Comparison of ENCODE assay signal across 28 mouse cellular contexts in the genomic region with DNA sequence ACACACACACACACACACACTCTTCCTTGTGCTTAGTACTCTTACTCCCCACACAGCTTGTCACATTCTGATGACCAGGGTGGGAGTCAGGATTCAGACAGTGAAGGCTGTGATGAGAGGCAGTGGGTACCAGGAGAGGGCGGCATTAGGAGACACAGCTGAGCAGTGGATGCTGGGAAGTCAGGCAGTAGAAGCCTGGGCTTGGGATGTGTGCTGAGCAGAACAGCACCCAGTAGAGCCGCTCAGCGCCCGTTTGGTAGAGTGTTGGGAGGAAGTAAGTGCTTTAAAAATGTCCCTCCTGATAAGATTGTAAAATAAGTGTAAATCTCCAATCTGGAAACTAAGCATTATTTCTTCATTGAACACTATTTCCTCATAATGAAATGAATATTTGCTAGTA. TPM values are rescaled to one million over a fixed set of nuclear protein-coding genes. Genes with fewer than 3 reads are reported as not detected.
DNase-seq lines count a peak whose midpoint lies in the region; ATAC-seq and TF ChIP-seq lines count a peak whose summit lies in the region.
"Had no signal": no experiment of that assay in that cellular context is flagged by ENCODE, and none has a peak within 500 bp of the region (broad histone marks: within the 10 kb centered on the region; RNA-seq: fewer than 3 reads in every experiment).

No protein-coding gene starts in this region.

- H3K4me2 ChIP-seq in midbrain, embryonic 16.5 days (ENCODE audit: low read length): no peak overlapping the region
- H3K4me2 ChIP-seq: embryonic facial prominence, embryonic 13.5 days; heart, embryonic 12.5 days; heart, embryonic 15.5 days; hindbrain, embryonic 12.5 days; hindbrain, embryonic 15.5 days; intestine, embryonic 15.5 days had no signal

- TF ChIP-seq EP300 in ES-Bruce4 (IDR thresholded peaks at IDR 0.05; ENCODE audit: insufficient read depth, low read depth, low read length): no peak

- TF ChIP-seq CTCF in ES-Bruce4 (IDR thresholded peaks at IDR 0.05; ENCODE audit: low read depth, low read length): peak; percentile 9

- H3K4me3 ChIP-seq in midbrain, embryonic 10.5 days: no peak overlapping the region
- no peak overlapping the region for H3K4me3 ChIP-seq in midbrain, embryonic 16.5 days (ENCODE audit: low read depth, low read length)
- no peak overlapping the region for H3K4me3 ChIP-seq in ES-Bruce4 (ENCODE audit: low read depth, low read length)
- H3K4me3 ChIP-seq: embryonic facial prominence, embryonic 10.5 days; embryonic facial prominence, embryonic 13.5 days; erythroblast, embryonic 14.5 days; heart, embryonic 12.5 days; heart, embryonic 15.5 days; hindbrain, embryonic 12.5 days; hindbrain, embryonic 15.5 days; intestine, embryonic 15.5 days had no signal

- peak; percentile 81 for DNase-seq in heart, adult 11 months
- DNase-seq in heart, postnatal 25 days (ENCODE audit: low spot score): no peak
- DNase-seq in midbrain, embryonic 10.5 days (ENCODE audit: low spot score): peak; percentile 9
- no peak for DNase-seq in gastrocnemius, postnatal 10 days
- DNase-seq: adrenal gland, adult 8-10 months; adrenal gland, postnatal 25 days; cerebellum, adult 11-12 months; cerebellum, adult 8-10 months; cerebellum, postnatal 10 days; cerebellum, postnatal 36 days; embryo, embryonic 11 days; gastrocnemius, postnatal 14 days; heart, adult 18-20 months; heart, postnatal 10 days; heart, postnatal 4 days had no signal

- no peak for TF ChIP-seq POLR2A in ES-Bruce4 (IDR thresholded peaks at IDR 0.05; ENCODE audit: insufficient read depth, low read length)

- no peaks in the 10 kb centered on the region for H3K27me3 ChIP-seq in midbrain, embryonic 10.5 days (ENCODE audit: low read depth, poor library complexity, severe bottlenecking)
- no peaks in the 10 kb centered on the region for H3K27me3 ChIP-seq in midbrain, embryonic 16.5 days (ENCODE audit: control insufficient read depth, insufficient read depth, low read depth, low read length)
- 0 out of 2 replicates have a peak, but pooled peaks cover 1% of the 10 kb centered on the region for H3K27me3 ChIP-seq in ES-Bruce4 (ENCODE audit: control insufficient read depth, insufficient read depth, low read length, poor library complexity, severe bottlenecking)
- H3K27me3 ChIP-seq: embryonic facial prominence, embryonic 13.5 days; heart, embryonic 12.5 days; heart, embryonic 15.5 days; hindbrain, embryonic 12.5 days; hindbrain, embryonic 15.5 days; intestine, embryonic 15.5 days had no signal

- H3K27ac ChIP-seq in midbrain, embryonic 10.5 days (replicated peaks): no peak overlapping the region
- H3K27ac ChIP-seq in midbrain, embryonic 16.5 days (ENCODE audit: low read length): no peak overlapping the region
- no peak overlapping the region for H3K27ac ChIP-seq in ES-Bruce4 (ENCODE audit: insufficient read depth, low read length)
- H3K27ac ChIP-seq: embryonic facial prominence, embryonic 10.5 days; embryonic facial prominence, embryonic 13.5 days; heart, embryonic 15.5 days; hindbrain, embryonic 12.5 days; hindbrain, embryonic 15.5 days; intestine, embryonic 15.5 days had no signal

- H3K9me3 ChIP-seq in midbrain, embryonic 10.5 days (replicated peaks): no peaks in the 10 kb centered on the region
- no peaks in the 10 kb centered on the region for H3K9me3 ChIP-seq in midbrain, embryonic 16.5 days (replicated peaks; ENCODE audit: control insufficient read depth, low read length, poor library complexity, severe bottlenecking)
- no peaks in the 10 kb centered on the region for H3K9me3 ChIP-seq in ES-Bruce4 (replicated peaks; ENCODE audit: control insufficient read depth, insufficient read depth, low read length, poor library complexity, severe bottlenecking)
- H3K9me3 ChIP-seq: embryonic facial prominence, embryonic 10.5 days; embryonic facial prominence, embryonic 13.5 days; heart, embryonic 12.5 days; heart, embryonic 15.5 days; hindbrain, embryonic 12.5 days; hindbrain, embryonic 15.5 days; intestine, embryonic 15.5 days had no signal

- no peak overlapping the region for H3K9ac ChIP-seq in midbrain, embryonic 16.5 days (ENCODE audit: low read depth, low read length)
- H3K9ac ChIP-seq in ES-Bruce4 (ENCODE audit: low read depth, poor library complexity, severe bottlenecking): no peak overlapping the region
- H3K9ac ChIP-seq: embryonic facial prominence, embryonic 13.5 days; heart, embryonic 12.5 days; heart, embryonic 15.5 days; hindbrain, embryonic 12.5 days; hindbrain, embryonic 15.5 days; intestine, embryonic 15.5 days had no signal

- no peak for ATAC-seq in midbrain, embryonic 16.5 days
- ATAC-seq: activated CD4-positive, CD25-positive, alpha-beta regulatory T cell, adult 4 months; CD4-positive, CD25-positive, alpha-beta regulatory T cell, adult 4 months; forebrain, embryonic 14.5 days; intestine, embryonic 15.5 days had no signal

- 88% methylated on average over 4 of the region's 4 CpGs for WGBS in midbrain, embryonic 10.5 days
- 86% methylated on average over 4 of the region's 4 CpGs for WGBS in midbrain, embryonic 16.5 days

- intact Hi-C loops in heart, postnatal 25 days (cut with DNase I): no loop called here

- peaks cover 62% of the 10 kb centered on the region for H3K36me3 ChIP-seq in midbrain, embryonic 10.5 days
- peaks cover 13% of the 10 kb centered on the region for H3K36me3 ChIP-seq in midbrain, embryonic 16.5 days (ENCODE audit: control insufficient read depth, insufficient read depth, low read length)
- H3K36me3 ChIP-seq in ES-Bruce4 (ENCODE audit: control insufficient read depth, insufficient read depth, low read length, poor library complexity, severe bottlenecking): no peaks in the 10 kb centered on the region

- H3K4me1 ChIP-seq in midbrain, embryonic 10.5 days: peaks cover 28% of the 10 kb centered on the region
- H3K4me1 ChIP-seq in midbrain, embryonic 16.5 days (ENCODE audit: control insufficient read depth, insufficient read depth, low read length): peaks cover 18% of the 10 kb centered on the region
- H3K4me1 ChIP-seq in ES-Bruce4 (ENCODE audit: control insufficient read depth, insufficient read depth, low read length): no peaks in the 10 kb centered on the region

RNA-seq across cellular contexts. Expression of a gene that starts 3.7 kb away (rescaled TPM):
- 10 to 100 TPM; 10.2 to 10.6 TPM for total RNA-seq in heart, postnatal 25 days (2021)
- polyA plus RNA-seq in midbrain, embryonic 10.5 days (2016; fragmentation: Nextera tagmentation; extraction: Ambion mirVana): 70.2 and 70.3 TPM in 2 replicates
- 88.8 and 98.7 TPM in 2 replicates for polyA plus RNA-seq in midbrain, embryonic 16.5 days (2015; fragmentation: Nextera tagmentation; extraction: Ambion mirVana)
- 3.7 and 4.7 TPM in 2 replicates for polyA plus RNA-seq in ES-Bruce4 (2011; ENCODE audit: insufficient read depth, insufficient read length, low read depth, missing spikeins)
- total RNA-seq in gastrocnemius, postnatal 10 days (2021): 10 to 100 TPM in 1 of 2 experiments, 1 to 10 TPM in 1; 9.5 to 13.6 TPM

RNA-seq across cellular contexts. Expression of a gene that starts 27.0 kb away (rescaled TPM):
- total RNA-seq in heart, postnatal 25 days (2021): 10 to 100 TPM; 11.1 to 11.9 TPM
- 26.1 and 37.7 TPM in 2 replicates for polyA plus RNA-seq in midbrain, embryonic 10.5 days (2016; fragmentation: Nextera tagmentation; extraction: Ambion mirVana)
- 38.4 and 41.5 TPM in 2 replicates for polyA plus RNA-seq in midbrain, embryonic 16.5 days (2015; fragmentation: Nextera tagmentation; extraction: Ambion mirVana)
- polyA plus RNA-seq in ES-Bruce4 (2011; ENCODE audit: insufficient read depth, insufficient read length, low read depth, missing spikeins): 2.0 and 6.0 TPM in 2 replicates
- total RNA-seq in gastrocnemius, postnatal 10 days (2021): 10 to 100 TPM in 1 of 2 experiments, 1 to 10 TPM in 1; 6.6 to 11.9 TPM

Comparison
In these comparisons a context has a peak if more than half of its experiments do, and no peak if none do; other contexts are left out.
1. DNase-seq: peak in heart, adult 11 months (single experiment) and midbrain, embryonic 10.5 days (single experiment); none in heart, postnatal 25 days (single experiment) and gastrocnemius, postnatal 10 days (single experiment).
2. RNA of a gene that starts 3.7 kb away (polyA plus RNA-seq): 88.8 to 98.7 TPM in midbrain, embryonic 16.5 days and 70.2 to 70.3 TPM in midbrain, embryonic 10.5 days; 3.7 to 4.7 TPM in ES-Bruce4; every median in the first group is over 10 times any median in the second.